Mouse (Mus musculus) MEL (cell line): ENCODE results near the gene Acox3.

Experiments
- CTCF ChIP-seq, 3 experiments: IDR thresholded peaks in 2 of 3; conservative IDR thresholded peaks in 1 of 3; 2 replicates each; pipeline ENCODE4 v1.5.1; 2011 to 2012; ENCODE audit warnings: low read length in 3 of 3, low read depth in 2 of 3, mild to moderate bottlenecking in 2 of 3, improper control_type of control experiment in 1 of 3, inconsistent platforms in 1 of 3, mixed read lengths in 1 of 3, moderate library complexity in 1 of 3; ENCODE audit not compliant: control insufficient read depth in 1 of 3, insufficient read depth in 1 of 3, poor library complexity in 1 of 3, severe bottlenecking in 1 of 3
- HCFC1 ChIP-seq: IDR thresholded peaks from 2 replicates; pipeline ENCODE4 v1.6.1; 2012; ENCODE audit warnings: low read depth, mild to moderate bottlenecking, inconsistent platforms, low read length, improper control_type of control experiment, moderate library complexity
- TCF12 ChIP-seq: IDR thresholded peaks from 2 replicates; pipeline ENCODE4 v1.6.1; 2014; ENCODE audit warnings: low read depth, mild to moderate bottlenecking, inconsistent platforms, low read length, improper control_type of control experiment, moderate library complexity

DNA sequence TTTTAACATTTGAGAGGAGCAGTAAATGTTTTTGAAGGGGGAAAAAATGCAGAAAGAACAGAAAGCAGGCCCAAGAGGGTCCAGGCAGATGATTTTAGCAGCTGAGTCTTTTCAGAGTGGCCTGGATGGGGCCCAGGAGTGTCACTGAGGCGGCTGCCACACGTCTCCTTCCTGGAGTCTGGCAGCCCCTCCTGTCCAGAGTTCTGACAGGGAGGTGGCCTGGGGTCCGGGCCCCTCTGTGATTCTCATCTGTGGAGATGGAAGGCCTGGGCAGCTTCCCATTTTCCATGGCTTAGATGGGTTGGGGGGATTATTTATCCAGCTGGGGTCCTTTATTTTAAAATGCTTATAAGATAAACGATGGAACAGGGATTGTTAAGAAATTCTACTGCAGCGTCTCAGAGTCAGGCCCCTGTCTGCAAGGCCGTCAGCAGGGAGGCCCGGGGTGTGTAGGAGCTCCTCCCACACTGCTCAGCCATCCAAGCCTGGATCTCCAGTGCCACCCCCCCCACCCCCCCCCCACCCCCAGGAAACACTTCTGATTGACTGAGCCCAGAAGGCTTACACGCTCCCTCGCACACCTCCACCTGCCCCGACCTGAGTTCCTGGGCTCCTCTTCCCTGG, 59.2 kb downstream of the Acox3 start:
- no peak for TF ChIP-seq CTCF (IDR thresholded peaks at IDR 0.05 in 2 of 3, conservative IDR thresholded peaks at IDR 0.05 in 1 of 3; ENCODE audit: control insufficient read depth in 1 of 3, insufficient read depth in 1 of 3, low read depth in 2 of 3, low read length in 3 of 3, poor library complexity in 1 of 3, severe bottlenecking in 1 of 3)
- no peak for TF ChIP-seq HCFC1
- no peak for TF ChIP-seq TCF12
